Mouse (Mus musculus) B cell, adult (primary cell): ENCODE measurements around the gene Gm21915. TPM values are rescaled to one million over a fixed set of nuclear protein-coding genes. Genes with fewer than 3 reads are reported as not detected.

Experiments
- total RNA-seq: library from RNA; stranded (reverse); gene quantifications from 4 replicates; pipeline ENCODE4 v1.2.4, GENCODE M21; 2023; ENCODE audit not compliant: inconsistent age

Gm21915 gene
- total RNA-seq: not detected in 4 replicates

GRCm38 (mm10) chr9:40670313-40670712 is at the start of gene Gm21915:
Gene Gm21915 (plus strand): TSS chr9:40670613.

GRCm38 (mm10) chr9:40685801-40686420 is 15.5 kb downstream of the Gm21915 start, which contains the start of gene Clmp:
Gene Clmp (plus strand): TSS chr9:40685962.

Other genes with a start within 250 kb of the Gm21915 start
- 19.0 to 33.8 TPM (median 24.1 TPM) in 4 replicates for gene Gramd1b, start 139.2 kb upstream of the Gm21915 start, total RNA-seq
- gene Clmp, start 15.3 kb downstream of the Gm21915 start, total RNA-seq: 0.16 TPM in 1 of 4 replicates, not detected in the others
- gene Hspa8, start 130.4 kb downstream of the Gm21915 start, total RNA-seq: 1,289 to 1,540 TPM (median 1,353 TPM) in 4 replicates
- not detected in 4 replicates for gene Bsx, start 203.5 kb downstream of the Gm21915 start, total RNA-seq